Comparison of ENCODE assay signal across 8 mouse cellular contexts in genomic region chr17:56611861-56612564, GRCm38 (mm10). TPM values are rescaled to one million over a fixed set of nuclear protein-coding genes. Genes with fewer than 3 reads are reported as not detected.
DNase-seq lines count a peak whose midpoint lies in the region; ATAC-seq and TF ChIP-seq lines count a peak whose summit lies in the region.

No protein-coding gene starts in this region.

- H3K4me3 ChIP-seq in forebrain, embryonic 11.5 days (ENCODE audit: low read depth, low read length): no peak overlapping the region
- no peak overlapping the region for H3K4me3 ChIP-seq in forebrain, embryonic 15.5 days
- peak overlapping the region; percentile 38; the same call in 1 of the 2 replicates for H3K4me3 ChIP-seq in bone marrow macrophage, adult 2 months (ENCODE audit: insufficient read depth, low read length)

- DNase-seq in forebrain, embryonic 11.5 days (ENCODE audit: low spot score): peak; percentile 77
- peak; percentile 44 for DNase-seq in 3T3-L1 (ENCODE audit: low read depth, low spot score)
- DNase-seq in kidney, postnatal 10 days: peak; percentile 71
- peak; percentile 66 to 74 for DNase-seq in lung, postnatal 4 days
- no peak for DNase-seq in ovary, adult 18-20 months (ENCODE audit: low spot score)
- DNase-seq in right cerebral cortex, postnatal 36 days (ENCODE audit: low spot score in 2 of 2): no peak

- no peak overlapping the region for H3K4me2 ChIP-seq in forebrain, embryonic 11.5 days (ENCODE audit: low read depth, low read length, severe bottlenecking)
- H3K4me2 ChIP-seq in forebrain, embryonic 15.5 days (replicated peaks): no peak overlapping the region

- no peak for TF ChIP-seq CTCF in bone marrow macrophage, adult 2 months (IDR thresholded peaks at IDR 0.05; ENCODE audit: low read depth, low read length)

- WGBS in forebrain, embryonic 11.5 days: 12% methylated on average over 14 of the region's 14 CpGs
- 15% methylated on average over 14 of the region's 14 CpGs for WGBS in forebrain, embryonic 15.5 days

- no peaks in the 10 kb centered on the region for H3K9me3 ChIP-seq in forebrain, embryonic 11.5 days (ENCODE audit: control insufficient read depth, low read length)
- H3K9me3 ChIP-seq in forebrain, embryonic 15.5 days: no peaks in the 10 kb centered on the region

- no peak overlapping the region for H3K27ac ChIP-seq in forebrain, embryonic 11.5 days (ENCODE audit: low read depth, low read length)
- no peak overlapping the region for H3K27ac ChIP-seq in forebrain, embryonic 15.5 days (replicated peaks)
- H3K27ac ChIP-seq in bone marrow macrophage, adult 2 months (ENCODE audit: insufficient read depth, low read depth, low read length): peak overlapping the region; percentile 71

- no peak for TF ChIP-seq POLR2A in bone marrow macrophage, adult 2 months (IDR thresholded peaks at IDR 0.05; ENCODE audit: borderline replicate concordance, low read depth, low read length)

- peaks cover 8% of the 10 kb centered on the region; the same call in 1 of the 2 replicates for H3K36me3 ChIP-seq in forebrain, embryonic 11.5 days (ENCODE audit: control insufficient read depth, insufficient read depth, low read length)
- H3K36me3 ChIP-seq in forebrain, embryonic 15.5 days: peaks cover 34% of the 10 kb centered on the region

- H3K27me3 ChIP-seq in forebrain, embryonic 11.5 days (ENCODE audit: control insufficient read depth, insufficient read depth, low read length): no peaks in the 10 kb centered on the region
- no peaks in the 10 kb centered on the region for H3K27me3 ChIP-seq in forebrain, embryonic 15.5 days

- ATAC-seq in forebrain, embryonic 11.5 days (replicated peaks; ENCODE audit: low FRiP score): no peak; the same call in 1 of the 2 replicates
- no peak for ATAC-seq in forebrain, embryonic 15.5 days (replicated peaks)

- peaks cover 20% of the 10 kb centered on the region for H3K4me1 ChIP-seq in forebrain, embryonic 11.5 days (replicated peaks; ENCODE audit: control insufficient read depth, insufficient read depth, low read length)
- H3K4me1 ChIP-seq in forebrain, embryonic 15.5 days: peaks cover 40% of the 10 kb centered on the region
- H3K4me1 ChIP-seq in bone marrow macrophage, adult 2 months (ENCODE audit: control insufficient read depth, insufficient read depth, low read length): peaks cover 24% of the 10 kb centered on the region

- no peak overlapping the region for H3K9ac ChIP-seq in forebrain, embryonic 11.5 days (ENCODE audit: low read length)
- H3K9ac ChIP-seq in forebrain, embryonic 15.5 days (replicated peaks): no peak overlapping the region

RNA-seq across cellular contexts. Expression of gene Rpl36, which starts 1.2 kb away (rescaled TPM):
- polyA plus RNA-seq in forebrain, embryonic 11.5 days (2014; fragmentation: Nextera tagmentation; extraction: Ambion mirVana): 1,269 and 1,280 TPM in 2 replicates
- polyA plus RNA-seq in forebrain, embryonic 15.5 days (2015; fragmentation: Nextera tagmentation; extraction: Ambion mirVana): 1,126 and 1,235 TPM in 2 replicates
- 507 and 564 TPM in 2 replicates for polyA plus RNA-seq in bone marrow macrophage, adult 2 months (2012; ENCODE audit: insufficient read depth, insufficient read length, missing spikeins)

RNA-seq across cellular contexts. Expression of gene 2410015M20Rik, which starts 2.4 kb away (rescaled TPM):
- polyA plus RNA-seq in forebrain, embryonic 11.5 days (2014; fragmentation: Nextera tagmentation; extraction: Ambion mirVana): 171 and 183 TPM in 2 replicates
- polyA plus RNA-seq in forebrain, embryonic 15.5 days (2015; fragmentation: Nextera tagmentation; extraction: Ambion mirVana): 194 and 210 TPM in 2 replicates
- polyA plus RNA-seq in bone marrow macrophage, adult 2 months (2012; ENCODE audit: insufficient read depth, insufficient read length, missing spikeins): 80.8 and 87.4 TPM in 2 replicates

RNA-seq across cellular contexts. Expression of gene Lonp1, which starts 14.7 kb away (rescaled TPM):
- 66.6 and 68.8 TPM in 2 replicates for polyA plus RNA-seq in forebrain, embryonic 11.5 days (2014; fragmentation: Nextera tagmentation; extraction: Ambion mirVana)
- 47.7 and 49.9 TPM in 2 replicates for polyA plus RNA-seq in forebrain, embryonic 15.5 days (2015; fragmentation: Nextera tagmentation; extraction: Ambion mirVana)
- 29.6 and 29.9 TPM in 2 replicates for polyA plus RNA-seq in bone marrow macrophage, adult 2 months (2012; ENCODE audit: insufficient read depth, insufficient read length, missing spikeins)

RNA-seq across cellular contexts. Expression of gene Catsperd, which starts 15.9 kb away (rescaled TPM):
- 0.51 TPM in 2 replicates for polyA plus RNA-seq in forebrain, embryonic 11.5 days (2014; fragmentation: Nextera tagmentation; extraction: Ambion mirVana)
- 0.98 and 1.1 TPM in 2 replicates for polyA plus RNA-seq in forebrain, embryonic 15.5 days (2015; fragmentation: Nextera tagmentation; extraction: Ambion mirVana)
- not detected in 2 replicates for polyA plus RNA-seq in bone marrow macrophage, adult 2 months (2012; ENCODE audit: insufficient read depth, insufficient read length, missing spikeins)

RNA-seq across cellular contexts. Expression of gene Safb, which starts 27.4 kb away (rescaled TPM):
- polyA plus RNA-seq in forebrain, embryonic 11.5 days (2014; fragmentation: Nextera tagmentation; extraction: Ambion mirVana): 145 and 154 TPM in 2 replicates
- polyA plus RNA-seq in forebrain, embryonic 15.5 days (2015; fragmentation: Nextera tagmentation; extraction: Ambion mirVana): 125 and 132 TPM in 2 replicates
- 73.7 and 75.6 TPM in 2 replicates for polyA plus RNA-seq in bone marrow macrophage, adult 2 months (2012; ENCODE audit: insufficient read depth, insufficient read length, missing spikeins)

Comparison
In these comparisons a context has a peak if more than half of its experiments do, and no peak if none do; other contexts are left out.
1. DNase-seq: peak in forebrain, embryonic 11.5 days (single experiment), 3T3-L1 (single experiment), kidney, postnatal 10 days (single experiment) and lung, postnatal 4 days (2 of 2); none in ovary, adult 18-20 months (single experiment) and right cerebral cortex, postnatal 36 days (0 of 2).